Mouse (Mus musculus) lung, adult 2 months (tissue): Measurements from ENCODE around the gene Zbtb16.

Experiments
- CTCF ChIP-seq: fragments of 200-500 bp; IDR thresholded peaks from 2 replicates; pipeline ENCODE4 v1.5.1; 2011; ENCODE audit warnings: mild to moderate bottlenecking, low read length, control low read depth; ENCODE audit not compliant: insufficient read depth
- POLR2A ChIP-seq: fragments of 200-500 bp; IDR thresholded peaks from 2 replicates; pipeline ENCODE4 v1.6.1; 2011; ENCODE audit warnings: low read depth, mild to moderate bottlenecking, control low read depth, low read length, borderline replicate concordance; ENCODE audit errors: extremely low read depth

GRCm38 (mm10) chr9:48756261-48756812 is 79.7 kb downstream of the Zbtb16 start:
- TF ChIP-seq CTCF = no peak
- TF ChIP-seq POLR2A = no peak
